Mouse (Mus musculus): ENCODE data around the gene Ppara.

Ppara gene

GRCm38 (mm10) chr15:85734571-85735033, at the start of gene Ppara:
Ppara (plus strand) TSS chr15:85734983.
- DNase-seq (ENCODE audit: low spot score in 2 of 2) = no peak

GRCm38 (mm10) chr15:85686641-85687395, 48.0 kb upstream of the Ppara start:
- peak in 1 of 2 experiments; percentile 71 for DNase-seq (ENCODE audit: low spot score in 2 of 2)

DNA sequence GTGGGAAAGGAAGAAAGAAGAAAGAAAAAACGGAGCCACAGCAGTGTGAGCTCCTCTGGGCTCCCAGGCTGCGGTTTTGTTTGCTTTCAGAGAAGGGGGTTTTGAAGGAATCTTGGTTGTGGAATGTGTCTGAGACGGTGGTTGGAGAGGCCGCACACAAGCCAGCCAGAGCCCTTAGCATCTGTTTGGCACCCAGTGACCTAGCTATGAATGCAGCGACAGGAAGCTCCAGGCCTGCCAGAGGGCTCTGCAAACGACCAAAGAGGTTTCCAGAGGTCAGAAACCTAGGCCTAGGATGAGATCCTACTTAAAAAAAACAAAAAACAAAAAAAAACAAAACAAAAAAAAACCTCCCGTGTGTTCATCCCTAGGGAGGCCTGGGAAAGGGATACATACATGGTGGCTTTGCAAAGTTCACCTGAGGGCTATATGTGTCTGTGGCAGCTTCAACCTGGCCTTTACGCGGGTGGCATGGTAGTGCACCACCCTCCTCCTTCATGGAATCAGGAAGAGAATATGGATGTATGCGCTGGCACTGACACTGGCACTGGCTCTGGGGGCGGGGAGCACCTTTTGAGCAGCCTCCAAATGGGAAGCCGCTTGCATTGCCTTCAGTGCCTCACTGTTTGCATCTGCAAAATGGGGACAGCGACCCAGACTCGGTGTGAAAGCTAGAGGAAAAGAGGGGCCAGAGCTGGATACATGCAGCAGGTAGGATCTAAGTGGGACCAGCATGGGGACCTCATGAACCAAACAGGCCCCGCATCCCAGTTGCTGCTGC, 47.0 kb upstream of the Ppara start:
- no peak for DNase-seq (ENCODE audit: low spot score in 2 of 2)

- peak in 1 of 2 experiments; percentile 52 for DNase-seq (ENCODE audit: low spot score in 2 of 2)
Measured at GRCm38 (mm10) chr15:85688734-85689133, 46.0 kb upstream of the Ppara start.

DNA sequence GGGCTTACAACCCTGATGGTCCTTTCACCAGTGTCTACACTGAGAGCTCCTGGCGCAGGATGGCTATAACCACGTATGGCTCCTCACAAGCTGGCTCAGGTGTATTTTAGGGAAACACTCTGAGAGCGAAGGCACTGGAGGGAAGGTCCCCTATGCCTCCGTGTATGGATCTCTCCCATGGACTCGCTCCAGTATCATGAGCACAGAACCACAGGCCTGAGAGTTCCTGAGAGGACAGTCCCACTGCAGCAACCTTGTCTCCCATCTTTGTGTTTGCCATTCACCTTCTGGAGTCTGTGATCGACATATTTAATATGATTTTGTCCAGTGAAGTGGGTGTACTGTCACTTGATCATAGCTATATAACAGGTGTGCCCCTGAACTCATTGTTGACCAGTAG, 45.3 kb upstream of the Ppara start:
- no peak for DNase-seq (ENCODE audit: low spot score in 2 of 2)

DNA sequence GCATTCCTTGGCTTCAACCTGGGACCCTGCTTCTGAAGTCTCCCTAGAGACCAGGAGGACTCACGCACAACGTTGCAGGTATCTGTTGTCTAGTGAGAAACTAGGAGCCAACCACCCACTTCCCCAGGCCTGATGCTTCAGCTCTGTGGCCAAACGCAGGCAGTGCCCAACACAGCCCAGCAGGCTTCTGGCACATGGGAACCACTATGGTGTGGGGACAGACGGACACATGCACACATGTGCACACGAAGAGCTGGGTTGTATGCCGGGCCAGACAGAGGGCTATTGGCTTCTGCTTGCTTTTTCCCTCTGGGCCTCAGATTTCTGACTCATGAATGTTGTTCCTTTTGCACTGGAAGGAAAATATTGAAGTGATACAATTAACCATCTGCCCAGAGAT, 44.7 kb upstream of the Ppara start:
- peak in 1 of 2 experiments; percentile 40 for DNase-seq (ENCODE audit: low spot score in 2 of 2)

DNA sequence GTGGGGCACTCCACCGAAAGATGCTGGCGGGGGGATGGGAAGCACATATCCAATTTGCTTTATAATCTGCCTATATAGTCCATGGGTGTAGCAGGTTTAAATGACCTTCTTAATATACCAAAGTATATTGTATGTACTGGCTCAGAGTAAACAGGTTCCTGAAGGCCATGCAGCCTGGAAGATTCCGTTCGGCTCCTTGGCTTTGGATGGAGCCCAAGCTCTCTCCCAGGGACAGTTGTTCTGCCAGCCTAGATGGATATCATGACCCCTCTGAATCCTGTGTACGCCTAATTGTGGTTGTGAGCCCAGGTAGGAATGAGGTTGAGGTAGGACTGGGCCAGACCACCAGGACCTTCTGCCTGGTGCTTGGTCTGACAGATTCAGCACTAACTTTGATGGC, 43.9 kb upstream of the Ppara start:
- DNase-seq (ENCODE audit: low spot score in 2 of 2) = no peak

DNA sequence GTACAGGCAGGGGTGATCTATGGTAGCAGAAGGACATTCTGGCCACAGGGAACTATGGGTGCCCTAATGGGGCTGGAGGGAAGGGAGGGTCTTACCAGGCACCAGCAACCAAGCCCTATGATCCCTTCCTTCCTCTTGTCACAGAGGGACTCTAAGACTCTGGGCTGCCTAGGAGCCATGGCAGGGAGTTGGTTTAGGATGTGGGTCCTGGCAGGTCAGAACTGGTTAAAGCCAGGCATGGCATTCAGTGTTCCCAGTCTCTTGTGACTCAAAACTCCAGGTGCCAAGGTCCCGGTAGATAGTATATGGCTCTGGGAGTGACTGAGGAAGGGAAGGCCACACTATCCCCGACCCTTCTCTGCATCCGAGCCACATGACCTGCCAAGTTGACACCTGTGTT, 41.7 kb upstream of the Ppara start:
- DNase-seq (ENCODE audit: low spot score in 2 of 2) = no peak

DNA sequence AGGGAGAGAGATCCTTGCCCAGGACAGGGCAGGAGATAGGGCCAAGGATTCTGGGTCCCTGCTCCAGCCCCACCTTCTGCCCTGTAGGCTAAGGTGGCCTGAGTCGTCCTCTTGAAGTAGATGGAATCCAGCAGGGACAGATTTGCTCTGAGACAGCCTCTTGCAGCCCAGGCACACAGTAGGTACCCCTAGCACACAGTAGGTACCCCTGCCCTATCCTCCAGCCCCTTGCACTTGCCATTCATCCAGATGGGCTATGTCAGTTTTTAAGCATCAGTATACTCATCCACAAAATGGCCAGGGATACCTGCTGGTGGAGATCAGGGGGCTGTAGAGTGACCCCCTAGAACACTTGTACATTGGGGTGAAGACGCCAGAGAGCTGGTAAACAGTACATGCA, 41.0 kb upstream of the Ppara start:
- no peak for DNase-seq (ENCODE audit: low spot score in 2 of 2)

DNA sequence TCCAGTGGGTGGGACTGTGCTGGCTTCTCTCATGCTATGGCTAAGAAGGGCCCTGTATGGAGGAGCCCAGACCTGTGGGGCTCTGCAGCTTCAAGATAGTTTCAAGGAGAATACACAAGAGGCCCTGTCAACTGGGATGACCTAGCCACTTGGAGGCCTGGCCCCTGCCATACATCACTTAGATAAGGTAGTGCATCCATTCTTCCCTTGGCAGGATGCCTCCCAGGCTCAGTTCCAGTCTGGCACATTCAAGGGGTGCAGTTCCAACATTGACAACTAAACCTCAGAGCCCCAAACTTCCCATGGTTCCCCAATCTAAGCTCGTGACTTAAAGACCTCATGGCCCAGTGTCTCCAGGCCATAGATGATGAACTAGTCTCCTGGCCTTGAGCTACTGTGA, 40.4 kb upstream of the Ppara start:
- no peak for DNase-seq (ENCODE audit: low spot score in 2 of 2)

- DNase-seq (ENCODE audit: low spot score in 2 of 2) = no peak
Measured at GRCm38 (mm10) chr15:85695304-85695703, 39.5 kb upstream of the Ppara start.

GRCm38 (mm10) chr15:85698345-85699034, 36.3 kb upstream of the Ppara start:
- DNase-seq (ENCODE audit: low spot score in 2 of 2) = no peak

DNA sequence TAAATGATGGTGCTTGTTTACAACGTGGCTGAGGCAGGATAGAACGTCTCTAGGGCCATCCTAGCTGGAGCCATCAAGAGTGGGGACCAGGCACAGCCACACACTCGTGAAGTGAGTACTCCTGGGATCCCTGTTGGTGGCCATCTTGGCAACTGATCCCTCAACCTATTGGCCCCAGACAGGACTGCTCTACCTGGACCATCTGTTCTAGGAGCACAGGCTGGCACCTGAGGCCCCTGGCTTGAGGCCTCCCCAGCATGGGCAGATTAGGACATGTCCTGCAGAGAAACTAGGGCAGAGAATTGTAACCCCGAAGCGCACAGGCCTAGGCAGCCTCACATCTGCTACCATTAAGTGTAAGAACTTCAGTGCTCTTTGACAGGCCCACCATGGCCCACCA, 35.3 kb upstream of the Ppara start:
- DNase-seq (ENCODE audit: low spot score in 2 of 2) = no peak

DNA sequence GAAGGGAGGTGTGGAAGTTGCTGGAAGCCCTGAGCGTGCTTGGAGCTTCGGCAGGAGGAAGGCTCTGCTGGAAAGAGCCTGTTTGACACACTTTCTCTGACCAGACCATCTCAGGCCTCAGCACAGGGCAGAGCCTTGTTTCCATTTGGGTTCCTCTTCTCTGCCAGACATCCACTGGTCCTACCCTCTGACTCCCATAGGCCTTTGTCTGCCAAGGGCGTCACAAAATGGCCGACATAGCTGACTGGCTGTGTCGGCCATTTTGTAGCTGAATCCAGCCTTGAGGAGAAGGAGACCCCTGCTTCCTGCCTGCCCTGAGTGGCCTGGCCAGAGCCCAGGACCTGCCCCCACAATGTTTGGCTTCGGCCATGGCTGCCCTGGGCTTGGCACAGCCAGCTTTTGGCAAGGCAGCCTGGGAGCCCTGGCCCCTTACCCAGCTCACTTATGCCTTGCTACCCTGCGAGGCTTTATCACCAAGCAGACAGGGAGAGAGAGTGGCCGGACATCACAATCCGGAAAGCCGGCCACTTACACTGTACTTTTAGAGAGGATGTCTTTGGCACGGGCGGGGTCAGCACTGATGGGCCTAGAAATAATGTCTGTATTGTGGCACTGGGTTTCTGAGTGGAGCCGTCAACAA, 34.8 kb upstream of the Ppara start:
- DNase-seq (ENCODE audit: low spot score in 2 of 2) = peak; percentile 48 to 82

DNA sequence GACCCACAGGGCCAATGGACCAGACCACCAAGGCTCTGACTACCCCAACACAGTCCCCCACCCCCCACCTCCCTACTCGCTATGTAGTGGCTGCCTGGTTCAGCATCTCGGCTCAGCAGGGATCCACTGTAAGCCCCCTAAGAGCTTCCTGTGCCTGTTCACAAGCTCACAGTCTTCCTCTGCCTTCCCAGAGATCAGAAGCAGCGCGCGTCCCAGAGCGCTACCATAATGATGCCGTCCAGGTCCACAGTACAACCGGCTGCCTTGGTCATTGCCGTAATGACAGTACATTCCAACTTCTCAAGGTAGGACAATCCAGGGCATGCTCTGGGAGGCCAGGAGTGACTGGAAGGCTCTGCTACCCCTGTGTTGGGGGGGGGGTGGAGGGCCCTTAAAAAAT, 34.1 kb upstream of the Ppara start:
- DNase-seq (ENCODE audit: low spot score in 2 of 2) = no peak

- DNase-seq (ENCODE audit: low spot score in 2 of 2) = no peak
Measured at GRCm38 (mm10) chr15:85701128-85701930, 33.5 kb upstream of the Ppara start.

DNA sequence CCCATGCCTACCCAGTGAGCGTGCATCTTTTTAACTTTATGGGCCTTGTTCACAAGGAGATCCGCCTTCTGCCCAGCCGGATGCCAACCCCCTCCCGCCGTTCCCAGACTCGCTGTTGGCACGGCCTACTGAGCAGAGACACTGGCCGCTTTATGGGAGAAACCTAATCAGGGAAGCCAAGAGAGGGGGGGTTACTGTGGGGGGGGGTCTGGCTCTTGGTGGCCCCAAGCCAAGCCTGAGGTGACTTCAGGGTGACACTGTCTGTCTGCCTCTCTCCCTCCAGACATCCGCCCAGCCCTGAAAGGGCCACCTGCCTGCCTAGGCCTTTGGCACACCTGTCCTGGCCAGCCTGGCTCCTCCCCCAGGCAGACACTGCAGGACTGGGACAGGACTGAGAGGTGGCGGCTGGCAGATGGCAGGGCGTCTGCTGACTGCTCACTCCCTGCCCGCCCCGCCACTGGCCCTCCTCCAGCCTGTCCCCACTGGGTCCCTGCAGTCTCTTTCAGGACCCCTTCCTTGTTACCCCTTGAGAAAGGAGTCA, 32.3 kb upstream of the Ppara start:
- DNase-seq (ENCODE audit: low spot score in 2 of 2) = peak; percentile 65 to 75

DNA sequence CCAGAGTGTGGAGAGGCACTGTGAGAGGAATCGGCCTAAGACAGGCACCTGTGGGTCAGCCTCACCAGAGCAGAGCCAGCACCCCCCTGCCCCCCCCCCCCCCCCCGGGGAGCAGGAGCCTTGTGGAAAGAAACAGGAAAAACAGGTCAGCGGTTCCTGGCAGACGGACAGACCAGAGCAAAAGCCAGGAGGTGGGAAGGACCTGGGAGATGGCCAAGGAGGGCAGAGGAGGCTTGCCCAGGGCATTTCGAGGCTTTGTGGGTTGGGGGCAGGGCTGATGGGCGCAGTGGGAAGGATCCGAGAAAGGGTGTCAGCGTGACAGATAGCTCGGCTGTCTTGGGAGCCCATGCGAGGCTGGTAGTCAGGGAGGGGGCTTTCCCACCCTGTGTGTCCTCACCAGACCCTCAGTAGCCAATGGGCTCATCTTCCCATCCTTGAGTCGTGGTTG, 31.6 kb upstream of the Ppara start:
- DNase-seq (ENCODE audit: low spot score in 2 of 2) = peak in 1 of 2 experiments; percentile 69

GRCm38 (mm10) chr15:85703858-85704257, 30.9 kb upstream of the Ppara start:
- no peak for DNase-seq (ENCODE audit: low spot score in 2 of 2)

GRCm38 (mm10) chr15:85704341-85705012, 30.3 kb upstream of the Ppara start:
- no peak for DNase-seq (ENCODE audit: low spot score in 2 of 2)

Measured in cerebellum, postnatal 4 days (tissue).